Comparison of ENCODE assay signal across 9 mouse cellular contexts in the genomic region with DNA sequence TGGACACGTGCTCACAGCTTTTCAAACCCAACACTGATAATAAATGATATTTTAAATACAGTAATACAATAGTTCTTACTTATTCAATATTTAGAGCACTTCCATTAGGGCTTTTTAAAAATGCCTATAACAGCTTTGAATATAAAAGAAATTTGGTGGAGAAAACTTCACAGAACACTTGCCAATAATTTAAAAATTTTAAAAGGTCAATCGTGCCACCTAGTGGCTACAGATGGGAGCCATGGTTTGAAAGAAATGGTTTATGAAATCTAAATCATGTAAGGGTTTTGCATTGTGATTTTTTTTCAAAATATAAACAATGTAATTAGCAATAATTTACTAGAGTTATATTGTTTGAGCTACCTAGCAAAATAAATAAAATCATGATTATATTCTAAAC.
DNase-seq lines count a peak whose midpoint lies in the region; ATAC-seq and TF ChIP-seq lines count a peak whose summit lies in the region.
"Had no signal": no experiment of that assay in that cellular context is flagged by ENCODE, and none has a peak within 500 bp of the region (broad histone marks: within the 10 kb centered on the region; RNA-seq: fewer than 3 reads in every experiment).

No protein-coding gene starts in this region.

- peaks cover 21% of the 10 kb centered on the region for H3K9me3 ChIP-seq in E14TG2a.4 (ENCODE audit: low read length)
- H3K9me3 ChIP-seq: G1E had no signal

- no peaks in the 10 kb centered on the region for H3K36me3 ChIP-seq in E14TG2a.4 (ENCODE audit: insufficient read depth, low read length)
- H3K36me3 ChIP-seq: G1E had no signal

- peak; percentile 48 for TF ChIP-seq CTCF in E14TG2a.4 (conservative IDR thresholded peaks at IDR 0.05; ENCODE audit: low read length)

- H3K4me1 ChIP-seq in E14TG2a.4 (replicated peaks; ENCODE audit: low read depth, low read length) = no peaks in the 10 kb centered on the region

- DNase-seq in cerebellum, adult 9-10 months = peak; percentile 70
- DNase-seq in cerebellum, adult 11-12 months = no peak
- peak; percentile 19 to 55 for DNase-seq in left cerebral cortex, adult 18-20 months (ENCODE audit: low spot score in 2 of 2)
- DNase-seq in left cerebral cortex, adult 8-10 months (ENCODE audit: low spot score in 2 of 2) = no peak
- DNase-seq in kidney, postnatal 36 days = peak; percentile 3 to 42
- DNase-seq in spleen, postnatal 10 days (ENCODE audit: low spot score in 2 of 2) = no peak

- H3K4me3 ChIP-seq in E14TG2a.4 (replicated peaks; ENCODE audit: low read length) = no peak overlapping the region

- no peak for ATAC-seq in megakaryocyte-erythroid progenitor cell, adult 5-6 weeks (replicated peaks; ENCODE audit: low FRiP score, low TSS enrichment, poor library complexity, severe bottlenecking)

- no peaks in the 10 kb centered on the region for H3K27me3 ChIP-seq in E14TG2a.4 (ENCODE audit: insufficient read depth, low read length)

Comparison
In these comparisons a context has a peak if more than half of its experiments do, and no peak if none do; other contexts are left out.
1. DNase-seq: peak in cerebellum, adult 9-10 months (single experiment), left cerebral cortex, adult 18-20 months (2 of 2) and kidney, postnatal 36 days (2 of 2); none in cerebellum, adult 11-12 months (single experiment), left cerebral cortex, adult 8-10 months (0 of 2) and spleen, postnatal 10 days (0 of 2).